Mouse (Mus musculus) yolk sac, embryonic 10.5 days (tissue): ENCODE measurements around the gene 1110032A03Rik.

Experiments used
- DNase-seq: peaks from one replicate; pipeline ENCODE4 v3.0.0-alpha.2; 2017; ENCODE audit warnings: low spot score

Gene 1110032A03Rik

DNA sequence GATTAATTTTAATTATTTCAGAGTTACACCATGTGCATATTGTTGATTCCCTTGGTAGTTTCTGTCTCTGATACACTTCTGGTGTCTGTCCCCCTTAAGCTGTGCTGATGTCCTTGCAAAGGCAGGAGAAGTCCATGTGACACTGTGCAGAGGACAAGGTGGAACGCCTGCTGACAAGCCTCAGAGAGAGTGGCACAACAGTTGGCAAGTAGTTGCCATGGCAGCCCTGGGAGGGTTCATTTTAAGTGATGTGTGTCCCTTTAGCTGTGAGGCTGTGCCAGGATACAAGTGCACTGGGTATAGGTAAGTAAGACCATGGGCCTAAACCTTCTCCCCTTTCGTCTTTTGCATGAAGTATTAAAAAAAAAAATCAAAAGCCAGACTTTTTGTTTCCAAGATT lies 5.3 kb downstream of the 1110032A03Rik start:
- DNase-seq = no peak

- peak; percentile 98 for DNase-seq
Observed at GRCm38 (mm10) chr9:50768107-50769002, 7.0 kb downstream of the 1110032A03Rik start, which contains the start of gene Fdxacb1. TSS of gene Fdxacb1 (plus strand) at chr9:50768236.

DNA sequence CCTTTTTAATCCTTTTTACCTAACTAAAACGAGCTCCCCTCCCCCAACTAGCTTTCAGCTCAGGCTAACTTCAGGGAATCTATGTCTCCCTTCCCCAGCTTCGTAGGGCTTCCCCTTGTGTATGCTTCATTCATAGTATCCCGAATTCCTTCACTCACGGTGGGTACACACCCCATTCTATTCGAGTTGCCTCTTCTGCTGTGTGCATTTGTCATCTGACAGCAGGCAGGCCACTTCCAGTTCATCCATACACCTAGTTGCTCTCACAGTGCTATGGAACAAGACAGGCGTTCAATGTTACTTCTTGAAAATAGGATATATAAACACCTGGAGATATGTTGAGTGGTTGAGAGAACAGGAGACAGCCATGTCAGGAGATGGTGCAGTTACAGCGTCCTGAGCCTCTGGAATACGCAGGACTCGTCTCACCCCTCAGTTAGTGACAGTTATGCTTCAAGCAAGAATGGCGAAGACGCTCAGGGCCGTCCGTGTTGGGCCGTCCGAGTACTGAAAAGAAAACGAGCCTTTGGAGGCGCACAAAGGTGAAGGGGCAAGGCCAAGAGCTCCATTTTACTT lies 7.7 kb downstream of the 1110032A03Rik start:
- DNase-seq = no peak

DNA sequence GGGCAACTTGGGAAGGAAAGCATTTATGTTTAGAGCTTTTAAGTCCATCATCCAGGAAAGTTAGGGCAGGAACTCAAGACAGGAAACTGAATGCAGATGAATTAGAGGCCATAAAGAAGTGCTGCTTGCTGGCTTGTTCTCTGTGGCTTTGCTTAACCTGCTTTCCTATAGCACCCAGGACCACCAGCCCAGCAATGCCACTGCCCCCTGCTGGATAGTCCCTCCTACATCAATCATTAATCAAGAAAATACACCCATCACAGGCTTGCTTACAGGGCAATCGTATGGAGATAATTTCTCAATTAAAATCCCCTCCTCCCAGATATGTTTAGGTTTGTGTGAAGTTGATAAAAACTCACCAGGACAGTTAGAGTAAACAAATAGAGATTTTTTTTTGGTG lies 12.0 kb downstream of the 1110032A03Rik start:
- no peak for DNase-seq

DNA sequence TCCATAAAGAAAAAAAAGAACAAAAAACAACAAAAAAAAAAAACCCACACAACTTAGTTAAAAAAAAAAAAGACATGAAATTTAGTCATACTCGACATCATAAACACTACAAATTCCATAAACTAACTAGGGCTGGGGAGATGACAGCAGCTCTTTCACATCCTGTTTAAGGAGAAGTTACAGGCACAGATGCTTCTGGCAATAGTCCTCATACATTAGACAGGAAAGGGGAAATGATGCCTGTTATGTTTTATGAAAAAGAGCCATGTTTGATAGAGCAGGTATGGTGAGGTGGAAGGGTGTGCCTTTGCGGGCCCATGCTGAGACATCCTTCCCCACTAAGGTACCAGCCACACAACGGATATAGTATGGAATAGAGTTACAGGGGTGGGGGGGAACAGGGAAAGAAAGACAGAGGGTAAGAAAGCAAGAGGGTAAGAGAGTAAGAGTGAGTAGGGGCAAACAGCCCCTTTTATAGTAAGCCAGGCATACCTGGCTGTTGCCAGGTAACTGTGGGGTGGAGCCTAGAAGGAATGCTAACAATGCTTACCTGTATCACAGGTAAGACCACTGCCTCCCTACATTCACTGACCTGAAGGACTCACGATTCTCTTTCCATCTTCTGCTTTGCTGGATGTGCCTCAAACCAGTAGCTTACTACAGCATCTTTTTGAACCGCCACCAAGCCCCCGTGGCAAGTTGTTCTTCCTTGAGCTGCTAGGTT lies 13.6 kb downstream of the 1110032A03Rik start:
- DNase-seq = no peak

GRCm38 (mm10) chr9:50756711-50757110 lies 18.6 kb downstream of the 1110032A03Rik start:
- no peak for DNase-seq

- no peak for DNase-seq
Observed at GRCm38 (mm10) chr9:50753947-50754346, 21.4 kb downstream of the 1110032A03Rik start.

DNA sequence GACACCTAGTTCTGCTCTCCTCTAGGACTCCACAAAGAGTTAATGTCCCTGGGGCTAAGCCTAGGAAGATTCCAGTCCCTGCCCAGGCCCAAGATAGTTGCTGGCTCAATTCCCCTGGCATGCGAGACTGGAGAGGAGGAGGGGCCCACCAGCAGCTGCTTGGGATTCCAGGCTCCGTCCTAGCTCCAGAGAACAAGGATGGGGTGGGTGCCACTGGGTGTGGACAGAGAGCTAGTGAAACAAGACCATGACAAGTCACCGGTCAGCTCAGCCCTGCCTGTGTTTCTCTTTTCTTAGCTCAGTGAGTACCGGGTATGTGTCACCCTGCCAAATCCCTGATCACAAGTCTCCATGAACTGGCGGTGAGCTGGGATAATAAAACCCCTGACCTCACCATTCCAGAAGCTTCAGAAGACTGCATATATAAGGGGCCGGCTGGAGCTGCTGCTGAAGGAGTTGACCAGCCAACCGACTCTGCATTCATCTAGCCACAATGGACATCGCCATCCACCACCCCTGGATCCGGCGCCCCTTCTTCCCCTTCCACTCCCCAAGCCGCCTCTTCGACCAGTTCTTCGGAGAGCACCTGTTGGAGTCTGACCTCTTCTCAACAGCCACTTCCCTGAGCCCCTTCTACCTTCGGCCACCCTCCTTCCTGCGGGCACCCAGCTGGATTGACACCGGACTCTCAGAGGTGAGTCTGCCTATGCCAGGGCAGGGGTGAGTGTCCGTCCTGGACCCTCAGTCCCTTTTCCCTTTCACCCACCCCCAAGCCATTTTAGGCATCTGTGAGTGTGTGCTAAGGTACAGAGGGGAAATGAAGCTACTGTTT lies 22.3 kb downstream of the 1110032A03Rik start:
- DNase-seq = peak; percentile 66

DNA sequence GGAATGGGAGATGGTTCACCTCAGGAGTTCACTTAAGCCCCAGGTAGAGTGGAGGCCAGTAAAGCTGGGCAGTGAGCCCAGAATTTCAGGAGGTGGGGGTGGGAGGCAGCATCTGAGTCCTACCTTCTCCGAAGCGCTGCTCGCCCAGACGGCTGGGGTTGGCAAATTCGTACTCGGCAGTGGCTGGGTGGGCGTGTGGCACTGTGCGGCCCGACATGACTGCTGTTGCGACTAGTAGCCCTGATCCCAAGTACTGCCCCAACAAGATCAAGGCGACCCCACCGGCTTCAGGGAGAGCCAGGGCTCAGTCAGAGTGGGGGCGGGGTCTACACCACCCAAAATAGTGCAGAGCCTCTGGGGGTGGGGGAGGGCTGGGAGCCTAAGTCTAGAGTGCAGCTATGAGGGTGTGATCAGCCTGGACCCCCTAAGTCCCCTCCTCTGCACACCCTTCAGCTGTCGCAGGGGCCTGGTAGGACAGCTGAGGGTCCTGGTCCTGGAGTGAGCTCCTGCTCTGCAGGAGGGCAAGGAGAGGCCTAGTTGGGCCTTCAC lies 23.2 kb downstream of the 1110032A03Rik start, which contains the start of gene Hspb2:
TSS of gene Hspb2 (minus strand) at position 301 of the 549 bp plus-strand sequence.
- DNase-seq = no peak

DNA sequence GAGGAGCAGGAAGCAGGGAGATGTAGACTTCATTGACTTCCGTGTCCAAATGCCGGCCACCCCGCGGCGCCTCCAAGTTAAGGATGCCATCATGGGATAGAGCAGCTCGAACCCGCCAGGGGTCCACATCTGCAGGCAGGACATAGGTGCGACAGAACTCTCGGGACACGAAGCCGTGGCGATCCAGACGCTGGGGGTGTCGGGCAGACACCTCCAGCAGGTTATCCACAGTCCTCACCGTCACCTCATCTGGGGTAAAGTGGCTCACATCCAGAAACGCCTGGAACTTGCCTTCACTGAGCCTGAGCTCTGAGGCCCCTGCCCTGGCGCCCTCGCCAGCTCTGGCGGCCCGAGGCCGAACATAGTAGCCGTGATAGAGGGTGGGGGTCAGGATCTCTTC lies 24.0 kb downstream of the 1110032A03Rik start, which contains the start of gene Cryab:
TSS of gene Cryab (plus strand) at position 3 of the 400 bp plus-strand sequence.
- DNase-seq = no peak

GRCm38 (mm10) chr9:50750706-50751105 lies 24.6 kb downstream of the 1110032A03Rik start:
- DNase-seq = no peak

GRCm38 (mm10) chr9:50746214-50746677 lies 29.1 kb downstream of the 1110032A03Rik start, which contains the start of gene 2310030G06Rik:
TSS of gene 2310030G06Rik (minus strand) at chr9:50746536.
- peak; percentile 84 for DNase-seq

GRCm38 (mm10) chr9:50745806-50746205 lies 29.5 kb downstream of the 1110032A03Rik start:
- DNase-seq = peak; percentile 60

DNA sequence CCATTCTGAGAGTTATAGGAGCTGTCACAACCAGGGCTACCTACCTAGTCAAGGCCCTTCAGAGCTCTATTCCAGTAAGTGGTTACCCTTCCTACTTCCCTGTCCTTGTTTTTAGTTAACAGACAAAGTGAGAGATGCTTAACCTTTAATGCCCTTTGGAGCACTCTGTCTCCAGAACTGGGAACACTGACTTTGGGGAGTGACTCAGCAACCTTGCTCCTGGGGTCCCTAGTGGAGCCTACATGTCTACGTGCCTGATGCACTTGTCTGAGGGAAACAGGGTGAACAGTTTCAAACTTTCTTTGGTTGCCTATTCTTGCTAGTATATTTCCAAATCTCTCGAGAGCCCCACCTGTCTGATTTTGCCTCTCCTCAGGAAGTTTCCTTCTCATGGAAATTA lies 32.6 kb downstream of the 1110032A03Rik start:
- no peak for DNase-seq

DNA sequence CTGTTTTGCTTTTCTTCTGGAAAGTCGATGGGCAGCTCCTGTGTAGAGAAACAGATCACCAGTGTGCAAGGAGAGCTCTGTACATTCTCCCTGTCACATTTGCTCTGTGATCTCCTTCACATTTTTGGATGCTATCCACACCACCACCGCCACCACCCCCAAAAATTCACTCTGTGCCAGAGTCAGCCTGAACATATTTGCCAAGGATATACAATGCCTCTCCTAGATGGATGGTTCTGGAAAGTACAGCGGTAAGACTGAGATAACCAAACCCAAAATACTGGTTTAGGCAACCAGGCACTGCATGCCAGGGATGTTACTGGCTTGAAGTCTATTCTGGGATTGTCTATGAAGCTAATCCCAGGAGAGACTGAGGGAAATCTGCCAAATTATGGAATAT lies 33.1 kb downstream of the 1110032A03Rik start:
- no peak for DNase-seq

- no peak for DNase-seq
Observed at GRCm38 (mm10) chr9:50740867-50741784, 34.2 kb downstream of the 1110032A03Rik start.

DNA sequence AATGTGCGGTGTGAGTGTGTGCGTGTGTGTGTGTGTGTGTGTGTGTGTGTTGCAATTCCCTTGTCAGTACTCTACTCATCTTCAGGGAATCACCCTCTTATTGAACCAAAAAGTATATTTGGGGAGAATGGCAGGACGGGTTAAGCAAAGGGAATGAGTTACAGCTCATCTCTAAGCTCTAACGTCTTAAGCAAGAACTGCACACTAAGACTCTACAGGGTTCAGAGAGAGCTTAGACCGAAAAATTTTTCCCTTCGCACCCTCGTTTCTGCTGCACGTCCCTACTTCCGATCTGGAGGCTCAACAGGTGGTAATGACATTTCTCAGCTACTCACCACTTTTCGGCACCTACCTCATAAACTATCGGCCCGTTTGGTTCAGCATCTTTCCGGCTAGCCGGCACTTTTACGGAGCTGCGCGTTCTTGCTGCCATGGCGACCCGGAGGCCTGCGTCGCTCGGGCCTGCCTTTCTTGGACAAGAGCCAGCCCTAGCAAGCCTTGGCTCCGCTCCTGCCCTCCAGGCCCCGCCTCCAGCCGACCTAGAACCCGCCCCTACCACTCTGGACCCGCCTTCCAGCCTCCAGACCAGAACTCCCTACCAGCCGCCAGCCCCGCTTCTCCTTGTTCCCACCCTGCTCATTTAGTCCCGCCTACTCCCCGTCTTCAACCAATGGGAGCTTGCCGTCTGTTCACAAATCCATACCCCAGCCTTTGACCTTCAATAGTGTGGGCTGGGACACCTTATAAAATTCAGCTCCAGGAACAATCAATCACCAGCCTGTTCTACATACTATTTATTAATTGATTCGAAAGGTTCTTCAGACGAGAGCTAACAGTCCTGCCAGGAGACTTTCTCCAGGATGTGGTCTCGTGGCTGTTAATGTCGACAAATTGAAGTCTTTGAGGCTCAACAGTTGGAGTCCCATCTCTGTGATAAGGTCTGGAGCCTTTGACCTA lies 36.1 kb downstream of the 1110032A03Rik start, which contains the start of gene Dixdc1:
TSS of gene Dixdc1 (minus strand) at position 604 of the 957 bp plus-strand sequence.
- DNase-seq = peak; percentile 98

DNA sequence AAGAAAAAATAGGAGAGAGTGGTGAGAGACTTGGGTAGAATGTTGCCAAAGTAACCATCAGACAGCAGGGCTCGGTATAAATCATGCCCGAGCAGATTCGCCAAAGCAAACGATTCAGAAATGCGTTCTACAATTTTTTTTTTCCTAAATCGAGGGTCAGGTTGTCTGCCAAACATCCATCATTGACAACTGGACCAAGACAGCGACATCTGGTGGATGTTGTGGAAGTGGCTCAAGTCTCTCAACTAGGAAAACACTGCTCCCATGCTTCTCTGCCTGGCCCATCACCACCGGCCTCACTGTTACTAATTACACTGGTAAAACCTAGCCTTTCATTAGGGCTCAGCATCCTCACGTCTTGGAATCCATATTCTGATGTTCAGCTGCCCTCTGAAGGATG lies 40.3 kb downstream of the 1110032A03Rik start:
- DNase-seq = peak; percentile 33

GRCm38 (mm10) chr9:50732560-50732959 lies 42.8 kb downstream of the 1110032A03Rik start:
- no peak for DNase-seq
